Mouse (Mus musculus) CH12.LX (cell line): ENCODE measurements around the gene Gucy2d. TPM values are rescaled to one million over a fixed set of nuclear protein-coding genes. Genes with fewer than 3 reads are reported as not detected.

Experiments used
- DNase-seq: peaks from one replicate; pipeline ENCODE4 v3.0.0-alpha.2; 2013; ENCODE audit errors: extremely low read depth
- H3K27ac ChIP-seq: 2 replicates; pipeline ENCODE4 v1.5.1; 2012; ENCODE audit warnings: low read depth, mild to moderate bottlenecking, control low read depth, moderate library complexity; ENCODE audit not compliant: insufficient read depth
- H3K27me3 ChIP-seq: replicated peaks from 2 replicates; pipeline ENCODE3; 2012; ENCODE audit warnings: inconsistent platforms
- H3K36me3 ChIP-seq, 2 experiments: replicated peaks in 1 of 2; 2 replicates each; pipeline versions ENCODE3 to v1.6.1; 2012; ENCODE audit warnings: inconsistent platforms in 1 of 2, low read length in 1 of 2, mild to moderate bottlenecking in 1 of 2, mixed read lengths in 1 of 2, moderate library complexity in 1 of 2; ENCODE audit not compliant: control insufficient read depth in 1 of 2, insufficient read depth in 1 of 2
- H3K4me1 ChIP-seq, 2 experiments: 2 replicates each; pipeline ENCODE4 v1.6.1; 2012; ENCODE audit warnings: inconsistent platforms in 1 of 2, moderate library complexity in 1 of 2; ENCODE audit not compliant: insufficient read depth in 2 of 2, control insufficient read depth in 1 of 2
- H3K4me2 ChIP-seq: 2 replicates; pipeline ENCODE4 v1.6.1; 2012; ENCODE audit warnings: low read depth, mild to moderate bottlenecking, control low read depth; ENCODE audit not compliant: poor library complexity, insufficient read depth, severe bottlenecking
- H3K4me3 ChIP-seq, 3 experiments: fragments of 150-350 bp in 1 of 3; sonication (generic) in 1 of 3; replicated peaks in 1 of 3; 2 replicates each; pipeline versions ENCODE3 to v1.5.1; 2011 to 2012; ENCODE audit warnings: low read depth in 2 of 3, low read length in 2 of 3, mild to moderate bottlenecking in 2 of 3, moderate library complexity in 2 of 3, control low read depth in 1 of 3, improper control_type of control experiment in 1 of 3, inconsistent platforms in 1 of 3, mixed read lengths in 1 of 3; ENCODE audit not compliant: poor library complexity in 1 of 3
- H3K79me2 ChIP-seq: replicated peaks from 2 replicates; pipeline ENCODE4 v1.6.1; 2012; ENCODE audit warnings: mild to moderate bottlenecking, moderate library complexity; ENCODE audit not compliant: control insufficient read depth, poor library complexity, insufficient read depth, severe bottlenecking; ENCODE audit errors: extremely low read depth
- H3K9ac ChIP-seq: 2 replicates; pipeline ENCODE4 v1.6.1; 2012; ENCODE audit warnings: low read depth, mild to moderate bottlenecking, control low read depth, moderate library complexity; ENCODE audit not compliant: insufficient read depth
- H3K9me3 ChIP-seq: replicated peaks from 2 replicates; pipeline ENCODE3; 2012; ENCODE audit warnings: low read length, inconsistent platforms, mixed read lengths
- BHLHE40 ChIP-seq: IDR thresholded peaks from 2 replicates; pipeline ENCODE4 v1.6.1; 2011; ENCODE audit warnings: mild to moderate bottlenecking, low read depth, low read length, improper control_type of control experiment
- CHD1 ChIP-seq: IDR thresholded peaks from 2 replicates; pipeline ENCODE4 v1.6.1; 2012; ENCODE audit warnings: low read depth, low read length, improper control_type of control experiment, inconsistent platforms
- CHD2 ChIP-seq: IDR thresholded peaks from 2 replicates; pipeline ENCODE4 v1.6.1; 2011; ENCODE audit warnings: low read length, improper control_type of control experiment
- CTCF ChIP-seq, 2 experiments: IDR thresholded peaks in 1 of 2; conservative IDR thresholded peaks in 1 of 2; 2 replicates each; pipeline ENCODE4 v1.5.1; 2011 to 2012; ENCODE audit warnings: low read depth in 2 of 2, low read length in 2 of 2, improper control_type of control experiment in 1 of 2, inconsistent platforms in 1 of 2, mild to moderate bottlenecking in 1 of 2, moderate library complexity in 1 of 2
- E2F4 ChIP-seq: IDR thresholded peaks from 2 replicates; pipeline ENCODE4 v1.6.1; 2011; ENCODE audit warnings: low read depth, low read length, improper control_type of control experiment; ENCODE audit not compliant: insufficient replicate concordance
- ELF1 ChIP-seq: IDR thresholded peaks from 2 replicates; pipeline ENCODE4 v1.6.1; 2014; ENCODE audit warnings: low read depth, mild to moderate bottlenecking, inconsistent platforms, low read length, improper control_type of control experiment
- EP300 ChIP-seq: IDR thresholded peaks from 2 replicates; pipeline ENCODE4 v1.6.1; 2011; ENCODE audit warnings: low read length, improper control_type of control experiment
- ETS1 ChIP-seq: conservative IDR thresholded peaks from 2 replicates; pipeline ENCODE4 v1.6.1; 2012; ENCODE audit warnings: low read depth, mild to moderate bottlenecking, inconsistent platforms, low read length, improper control_type of control experiment, moderate library complexity
- GABPA ChIP-seq: IDR thresholded peaks from 2 replicates; pipeline ENCODE4 v1.6.1; 2012; ENCODE audit warnings: low read depth, low read length, improper control_type of control experiment, inconsistent platforms; ENCODE audit not compliant: insufficient replicate concordance
- HCFC1 ChIP-seq: IDR thresholded peaks from 2 replicates; pipeline ENCODE4 v1.6.1; 2012; ENCODE audit warnings: low read depth, mild to moderate bottlenecking, inconsistent platforms, low read length, improper control_type of control experiment
- IRF4 ChIP-seq: IDR thresholded peaks from 2 replicates; pipeline ENCODE4 v1.6.1; 2014; ENCODE audit warnings: low read depth, mild to moderate bottlenecking, inconsistent platforms, low read length, improper control_type of control experiment
- JUN ChIP-seq: IDR thresholded peaks from 2 replicates; pipeline ENCODE4 v1.6.1; 2011; ENCODE audit warnings: low read depth, mild to moderate bottlenecking, low read length, improper control_type of control experiment, moderate library complexity; ENCODE audit not compliant: insufficient read depth
- JUND ChIP-seq: conservative IDR thresholded peaks from 2 replicates; pipeline ENCODE4 v1.6.1; 2011; ENCODE audit warnings: low read depth, low read length, improper control_type of control experiment
- KAT2A ChIP-seq: IDR thresholded peaks from 2 replicates; pipeline ENCODE4 v1.6.1; 2012; ENCODE audit warnings: low read length, improper control_type of control experiment, inconsistent platforms; ENCODE audit not compliant: insufficient replicate concordance
- MAFK ChIP-seq: IDR thresholded peaks from 2 replicates; pipeline ENCODE4 v1.6.1; 2011; ENCODE audit warnings: low read length, improper control_type of control experiment; ENCODE audit not compliant: insufficient replicate concordance
- MAX ChIP-seq: IDR thresholded peaks from 2 replicates; pipeline ENCODE4 v1.6.1; 2011; ENCODE audit warnings: low read length, improper control_type of control experiment
- MAZ ChIP-seq: IDR thresholded peaks from 2 replicates; pipeline ENCODE4 v1.6.1; 2012; ENCODE audit warnings: low read depth, mild to moderate bottlenecking, inconsistent platforms, low read length, improper control_type of control experiment, moderate library complexity
- MEF2A ChIP-seq: IDR thresholded peaks from 2 replicates; pipeline ENCODE4 v1.6.1; 2014; ENCODE audit warnings: low read depth, mild to moderate bottlenecking, inconsistent platforms, low read length, improper control_type of control experiment, borderline replicate concordance
- MXI1 ChIP-seq: IDR thresholded peaks from 2 replicates; pipeline ENCODE4 v1.6.1; 2011; ENCODE audit warnings: mild to moderate bottlenecking, low read depth, low read length, improper control_type of control experiment
- MYC ChIP-seq: IDR thresholded peaks from 2 replicates; pipeline ENCODE4 v1.6.1; 2011; ENCODE audit warnings: low read depth, mild to moderate bottlenecking, improper control_type of control experiment, low read length
- NELFE ChIP-seq: IDR thresholded peaks from 2 replicates; pipeline ENCODE4 v1.6.1; 2011; ENCODE audit warnings: low read depth, low read length, improper control_type of control experiment
- NRF1 ChIP-seq: IDR thresholded peaks from 2 replicates; pipeline ENCODE4 v1.6.1; 2014; ENCODE audit warnings: low read depth, mild to moderate bottlenecking, inconsistent platforms, low read length, improper control_type of control experiment, moderate library complexity
- PAX5 ChIP-seq: IDR thresholded peaks from 2 replicates; pipeline ENCODE4 v1.6.1; 2012; ENCODE audit warnings: low read length, inconsistent platforms, mixed read lengths
- POLR2A ChIP-seq: IDR thresholded peaks from 2 replicates; pipeline ENCODE4 v1.6.1; 2011; ENCODE audit warnings: low read depth, mild to moderate bottlenecking, improper control_type of control experiment, low read length
- POLR2AphosphoS2 ChIP-seq: IDR thresholded peaks from 2 replicates; pipeline ENCODE4 v1.6.1; 2011; ENCODE audit warnings: low read depth, low read length, improper control_type of control experiment
- RAD21 ChIP-seq: IDR thresholded peaks from 2 replicates; pipeline ENCODE4 v1.6.1; 2011; ENCODE audit warnings: low read depth, mild to moderate bottlenecking, low read length, improper control_type of control experiment, moderate library complexity
- RCOR1 ChIP-seq: conservative IDR thresholded peaks from 2 replicates; pipeline ENCODE4 v1.6.1; 2012; ENCODE audit warnings: low read depth, mild to moderate bottlenecking, inconsistent platforms, low read length, improper control_type of control experiment
- SIN3A ChIP-seq: IDR thresholded peaks from 2 replicates; pipeline ENCODE4 v1.6.1; 2012; ENCODE audit warnings: low read length, improper control_type of control experiment, inconsistent platforms
- SMC3 ChIP-seq: IDR thresholded peaks from 2 replicates; pipeline ENCODE4 v1.6.1; 2011; ENCODE audit warnings: low read depth, low read length, improper control_type of control experiment
- TBP ChIP-seq: conservative IDR thresholded peaks from 2 replicates; pipeline ENCODE4 v1.6.1; 2011; ENCODE audit warnings: low read depth, low read length, improper control_type of control experiment
- TCF12 ChIP-seq: IDR thresholded peaks from 2 replicates; pipeline ENCODE4 v1.6.1; 2014; ENCODE audit warnings: low read depth, mild to moderate bottlenecking, inconsistent platforms, low read length, improper control_type of control experiment
- UBTF ChIP-seq: IDR thresholded peaks from 2 replicates; pipeline ENCODE4 v1.6.1; 2012; ENCODE audit warnings: low read depth, mild to moderate bottlenecking, inconsistent platforms, low read length, improper control_type of control experiment, moderate library complexity
- USF1 ChIP-seq: IDR thresholded peaks from 2 replicates; pipeline ENCODE4 v1.6.1; 2014; ENCODE audit warnings: low read depth, mild to moderate bottlenecking, inconsistent platforms, low read length, improper control_type of control experiment
- USF2 ChIP-seq: conservative IDR thresholded peaks from 2 replicates; pipeline ENCODE4 v1.6.1; 2011; ENCODE audit warnings: low read depth, low read length, improper control_type of control experiment
- ZC3H11A ChIP-seq: IDR thresholded peaks from 2 replicates; pipeline ENCODE4 v1.6.1; 2012; ENCODE audit warnings: low read depth, mild to moderate bottlenecking, inconsistent platforms, low read length, improper control_type of control experiment
- ZKSCAN1 ChIP-seq: IDR thresholded peaks from 2 replicates; pipeline ENCODE4 v1.6.1; 2012; ENCODE audit warnings: low read depth, inconsistent platforms, low read length, improper control_type of control experiment, borderline replicate concordance
- ZMIZ1 ChIP-seq: IDR thresholded peaks from 2 replicates; pipeline ENCODE4 v1.6.1; 2012; ENCODE audit warnings: low read depth, mild to moderate bottlenecking, inconsistent platforms, low read length, improper control_type of control experiment
- ZNF384 ChIP-seq: IDR thresholded peaks from 2 replicates; pipeline ENCODE4 v1.6.1; 2012; ENCODE audit warnings: low read depth, low read length, improper control_type of control experiment, inconsistent platforms
- dilution Hi-C: fragments of 300-500 bp; cut with MboI; formaldehyde crosslinking; loops from 2 replicates; pipeline ENCODE4 v1.14.3; 2020; ENCODE audit warnings: low sequenced_read_pairs; ENCODE audit not compliant: extremely low pct_unique_long_range_greater_than_20kb, extremely low pct_ligation_motif_present
- in situ Hi-C: fragments of 300-500 bp; cut with MboI; formaldehyde crosslinking; loops from 3 replicates; pipeline ENCODE4 v1.14.3; 2019; ENCODE audit warnings: low sequenced_read_pairs, low pct_ligation_motif_present, low pct_unique_long_range_greater_than_20kb, mixed read lengths
- polyA plus RNA-seq: library from polyadenylated mRNA; unstranded; fragments of >175 nt; gene quantifications from 2 replicates; pipeline ENCODE4 v1.2.1, GENCODE M21; 2012; ENCODE audit warnings: low read depth; ENCODE audit not compliant: insufficient read length
- total RNA-seq, 2 experiments: library from RNA; depleted of rRNA; stranded (reverse); fragments of 300-350 nt in 1 of 2; fragments of >200 nt in 1 of 2; gene quantifications; 2 replicates each; pipeline ENCODE4 v1.2.3; 2012 to 2014

Gucy2d gene
- total and polyA plus RNA-seq, 3 experiments: not detected

- Histone ChIP-seq H3K9me3 (no peaks in the 10 kb centered on the region), H3K4me1 (peaks cover 36 to 46% of the 10 kb centered on the region in 2 experiments), H3K79me2 (no peaks in the 10 kb centered on the region), H3K27ac (no peak overlapping the region), H3K36me3 (no peaks in the 10 kb centered on the region), H3K4me2 (0 out of 2 replicates have a peak overlapping the region, but pooled peaks have one; percentile 41), H3K4me3 (no peak overlapping the region), H3K9ac (no peak overlapping the region), H3K27me3 (peaks cover 11% of the 10 kb centered on the region)
- TF ChIP-seq NELFE: peak; percentile 62; the same call in 1 of the 2 replicates
- no peak for TF ChIP-seq UBTF
- TF ChIP-seq IRF4: peak; percentile 63; the same call in 1 of the 2 replicates
- no peak for TF ChIP-seq PAX5
- peak; percentile 100 for TF ChIP-seq RAD21
- TF ChIP-seq NRF1: peak; percentile 42; the same call in 1 of the 2 replicates
- no peak for TF ChIP-seq ETS1
- no peak for TF ChIP-seq ZNF384
- TF ChIP-seq CTCF (conservative IDR thresholded peaks at IDR 0.05 in 1 of 2, IDR thresholded peaks at IDR 0.05 in 1 of 2; ENCODE audit: low read depth in 2 of 2, low read length in 2 of 2): peak; percentile 59 to 98; a peak in 3 of 4 replicates
- peak; percentile 42; the same call in 1 of the 2 replicates for TF ChIP-seq TCF12
- TF ChIP-seq CHD2: no peak
- TF ChIP-seq SMC3: peak; percentile 100
- TF ChIP-seq E2F4: no peak
- no peak for TF ChIP-seq EP300
- TF ChIP-seq HCFC1: no peak
- TF ChIP-seq MAX: no peak
- TF ChIP-seq MAFK: no peak
- no peak for TF ChIP-seq TBP
- TF ChIP-seq USF2: no peak
- TF ChIP-seq CHD1: no peak
- no peak for TF ChIP-seq USF1
- no peak for TF ChIP-seq ZKSCAN1
- TF ChIP-seq MAZ: 0 out of 2 replicates have a peak, but pooled peaks have one; percentile 50
- 0 out of 2 replicates have a peak, but pooled peaks have one; percentile 41 for TF ChIP-seq BHLHE40
- TF ChIP-seq MEF2A: peak; percentile 26; the same call in 1 of the 2 replicates
- peak; percentile 74 for TF ChIP-seq SIN3A
- TF ChIP-seq KAT2A: no peak
- TF ChIP-seq POLR2A: no peak
- TF ChIP-seq JUN: no peak
- peak; percentile 31; the same call in 1 of the 2 replicates for TF ChIP-seq ELF1
- peak; percentile 99 for TF ChIP-seq ZC3H11A
- TF ChIP-seq POLR2AphosphoS2: no peak
- no peak for TF ChIP-seq ZMIZ1
- no peak for TF ChIP-seq JUND
- TF ChIP-seq MYC: 0 out of 2 replicates have a peak, but pooled peaks have one; percentile 30
- TF ChIP-seq MXI1: no peak
- no peak for TF ChIP-seq RCOR1
- TF ChIP-seq GABPA: no peak
- dilution Hi-C loops (no loop called here), in situ Hi-C loops (loop anchor here (10.0 kb wide), 1 partner anchor 354 kb away; the partner anchor contains the start of gene Wnt11)
- peak; percentile 81 for DNase-seq
These were observed 41.0 kb downstream of the Gucy2d start for GRCm38 (mm10) chr7:98481066-98481734.
